Mouse (Mus musculus): ENCODE measurements around the gene Gsk3b. TPM values are rescaled to one million over a fixed set of nuclear protein-coding genes. Genes with fewer than 3 reads are reported as not detected.
"Not testable (repeated sequence)": the region's sequence is repeated elsewhere in the genome, so short reads cannot be mapped to it uniquely, and the experiment has no call there.

The Gsk3b gene
- total RNA-seq, 2 experiments from 2014 or later: 52.3 to 55.6 TPM

DNA sequence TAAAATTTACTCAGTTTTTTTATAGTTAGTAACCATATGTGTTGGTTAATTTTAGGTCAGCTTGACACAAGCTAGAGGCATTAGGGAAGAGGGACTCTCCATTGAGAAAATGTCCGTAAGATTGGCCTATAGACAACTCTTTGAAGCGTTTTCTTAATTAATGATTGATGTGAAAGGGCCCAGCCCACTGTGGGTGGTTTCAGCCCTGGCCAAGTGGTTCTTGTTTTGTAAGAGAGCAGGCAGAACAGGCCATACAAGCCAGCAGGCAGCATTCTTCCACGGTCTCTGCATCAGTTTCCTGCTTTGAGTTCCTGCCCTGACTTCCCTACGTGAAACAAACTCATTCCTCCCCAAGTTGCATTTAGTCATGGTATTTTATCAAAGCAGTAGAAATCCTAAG lies 90.3 kb downstream of the Gsk3b start:
- intact Hi-C loops (cut with DNase I): no loop called here
- DNase-seq: no peak

- no peak for DNase-seq
- intact Hi-C loops (cut with DNase I): no loop called here
Observed at GRCm38 (mm10) chr16:38181421-38181820, 92.6 kb downstream of the Gsk3b start.

- intact Hi-C loops (cut with DNase I): no loop called here
- DNase-seq: no peak
Observed at GRCm38 (mm10) chr16:38184657-38185269, 96.0 kb downstream of the Gsk3b start.

GRCm38 (mm10) chr16:38189952-38190351 lies 101.2 kb downstream of the Gsk3b start:
- no peak for DNase-seq
- intact Hi-C loops (cut with DNase I): no loop called here

- intact Hi-C loops (cut with DNase I): no loop called here
- DNase-seq: no peak
Observed at GRCm38 (mm10) chr16:38190531-38190930, 101.7 kb downstream of the Gsk3b start.

GRCm38 (mm10) chr16:38191460-38191859 lies 102.7 kb downstream of the Gsk3b start:
- intact Hi-C loops (cut with DNase I): no loop called here
- DNase-seq: no peak

GRCm38 (mm10) chr16:38192640-38193039 lies 103.8 kb downstream of the Gsk3b start:
- no peak for DNase-seq
- intact Hi-C loops (cut with DNase I): no loop called here

DNA sequence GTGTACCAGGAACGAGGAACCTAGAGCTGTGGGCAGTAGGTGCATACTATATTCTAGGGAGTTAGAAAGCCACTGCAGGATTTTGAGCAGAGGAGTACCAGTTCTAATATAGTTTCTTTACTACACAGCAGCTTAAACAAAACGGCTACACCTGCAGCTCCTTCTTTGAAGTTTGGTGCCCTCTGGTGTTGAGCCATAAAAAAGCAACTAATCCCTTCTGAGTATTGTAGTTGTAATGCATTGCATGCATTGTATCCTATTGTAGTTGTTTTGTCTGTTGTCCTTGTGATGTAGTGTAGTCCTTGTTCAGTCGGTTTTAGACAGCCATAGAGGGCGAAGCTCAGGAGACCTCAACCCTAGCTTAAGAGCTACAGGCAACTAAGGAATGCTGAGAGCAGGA lies 108.5 kb downstream of the Gsk3b start:
- peak; percentile 61 to 70 for DNase-seq
- intact Hi-C loops (cut with DNase I): loop anchor here (1.0 to 5.0 kb wide), 4 partner anchors 203 to 510 kb away; no protein-coding TSS in a partner anchor

DNA sequence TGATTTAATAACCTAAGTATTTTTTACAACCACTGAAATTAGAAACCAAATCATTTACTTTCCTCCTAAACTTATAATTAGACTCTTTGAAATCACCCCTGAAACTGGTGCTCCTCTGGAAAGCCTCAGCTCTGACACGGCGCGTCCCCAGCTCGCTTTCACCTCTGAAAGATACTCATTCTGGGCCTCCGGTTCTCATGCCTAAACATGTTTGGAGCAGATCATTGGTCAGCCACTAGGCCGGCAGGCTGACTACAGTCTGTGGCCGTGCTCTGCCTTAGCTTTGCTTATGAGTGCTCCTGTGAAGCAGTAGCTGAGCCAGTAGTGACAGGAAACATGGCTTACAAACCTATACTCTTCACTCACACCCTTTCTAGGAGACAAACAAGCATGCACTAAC lies 116.5 kb downstream of the Gsk3b start:
- intact Hi-C loops (cut with DNase I): no loop called here
- DNase-seq: no peak

GRCm38 (mm10) chr16:38222491-38222890 lies 133.7 kb downstream of the Gsk3b start:
- intact Hi-C loops (cut with DNase I); DNase-seq: not testable (repeated sequence)

DNA sequence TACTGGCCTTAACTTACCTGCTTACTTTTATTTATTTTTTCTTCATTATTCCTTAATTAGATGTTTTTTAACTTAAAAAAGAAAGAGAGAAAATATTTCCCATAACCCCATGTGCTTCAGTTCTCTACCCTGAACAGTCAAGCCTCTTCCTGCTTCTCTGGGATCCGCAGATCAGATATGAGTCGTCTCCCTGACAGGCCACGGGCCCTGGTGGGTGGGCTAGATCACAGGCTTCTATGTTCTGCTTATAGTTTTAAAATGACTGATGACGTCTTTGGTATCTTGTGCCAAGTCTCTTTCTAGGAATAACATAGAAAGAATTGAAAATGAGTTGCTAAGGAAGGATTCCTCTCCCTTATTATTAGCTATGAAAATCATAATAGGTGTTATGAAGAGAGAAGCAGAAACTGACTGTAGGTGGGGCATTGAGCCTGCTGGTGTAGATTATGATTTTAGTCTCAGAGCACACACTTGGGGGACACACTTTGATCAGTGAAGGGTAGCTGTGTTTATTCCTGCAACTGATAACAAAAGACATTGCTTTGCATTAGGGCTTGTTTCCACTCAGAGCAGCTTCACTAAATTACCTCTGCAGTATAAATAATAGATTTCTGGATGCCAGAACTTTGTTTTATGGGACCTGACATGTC lies 148.3 kb downstream of the Gsk3b start:
- no peak for DNase-seq
- intact Hi-C loops (cut with DNase I): no loop called here

DNA sequence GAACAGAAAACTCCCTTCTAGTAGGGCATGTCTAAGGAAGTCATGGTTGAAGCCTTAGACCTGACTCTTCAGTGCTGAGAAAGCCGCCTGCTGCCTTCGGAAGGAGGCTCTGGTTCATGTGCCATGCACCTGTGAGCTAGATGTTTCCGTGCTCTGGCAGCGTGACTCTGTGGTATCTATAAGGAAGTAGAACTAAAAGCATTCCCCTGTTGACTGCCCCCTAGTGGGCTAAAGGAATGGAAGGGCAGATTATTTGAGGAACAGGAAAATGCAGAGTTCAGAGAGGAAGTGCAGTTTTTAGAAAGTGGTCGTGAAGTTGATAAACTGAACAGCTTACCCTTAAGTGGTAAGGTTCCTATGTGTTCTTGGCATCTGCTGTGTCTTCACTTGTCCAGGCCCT lies 150.9 kb downstream of the Gsk3b start:
- peak; percentile 27 to 33 for DNase-seq
- intact Hi-C loops (cut with DNase I): no loop called here

DNA sequence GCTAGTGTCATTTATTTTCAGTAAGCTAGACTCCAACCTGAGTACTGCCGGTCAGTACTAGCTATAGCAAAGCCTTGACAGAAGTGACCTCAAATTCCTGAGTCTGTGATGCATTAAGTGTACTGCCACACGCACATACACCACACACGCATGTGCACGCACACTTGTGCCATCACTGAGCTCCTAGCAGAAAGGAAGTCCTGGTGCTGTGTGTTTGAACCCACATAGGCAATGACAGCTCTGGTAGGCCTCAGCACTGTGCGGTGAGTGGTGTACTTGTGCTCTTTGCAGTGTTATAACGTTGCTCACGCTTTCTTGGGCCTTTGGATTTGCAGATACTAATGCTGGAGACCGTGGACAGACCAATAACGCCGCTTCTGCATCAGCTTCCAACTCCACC lies 151.4 kb downstream of the Gsk3b start:
- DNase-seq: no peak
- intact Hi-C loops (cut with DNase I): no loop called here

DNA sequence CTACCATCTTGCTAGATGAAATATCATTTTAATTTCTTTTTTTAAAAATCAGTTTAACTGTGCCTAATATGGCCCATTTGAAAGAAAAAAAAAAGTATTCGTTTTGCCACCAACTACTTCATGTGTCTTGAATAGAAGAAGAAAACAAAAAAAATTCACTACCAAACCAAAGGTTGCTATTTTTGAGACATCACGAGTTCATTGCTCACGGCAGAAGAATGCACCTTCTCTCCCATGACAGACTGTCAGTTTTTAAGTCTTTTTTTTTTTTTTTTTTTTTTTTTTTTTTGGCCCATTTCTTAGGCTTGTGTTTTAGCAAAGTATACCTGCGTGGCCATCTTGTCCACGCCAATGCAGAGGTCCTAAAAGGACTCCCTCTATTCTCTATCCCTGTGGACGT lies 155.3 kb downstream of the Gsk3b start:
- no peak for DNase-seq
- intact Hi-C loops (cut with DNase I): no loop called here

- DNase-seq: no peak
- intact Hi-C loops (cut with DNase I): no loop called here
Observed at GRCm38 (mm10) chr16:38245379-38245778, 156.6 kb downstream of the Gsk3b start.

- no peak for DNase-seq
- intact Hi-C loops (cut with DNase I): no loop called here
Observed at GRCm38 (mm10) chr16:38245849-38246585, 157.2 kb downstream of the Gsk3b start.

GRCm38 (mm10) chr16:38248331-38248961 lies 159.6 kb downstream of the Gsk3b start:
- intact Hi-C loops (cut with DNase I): no loop called here
- peak in 1 of 2 experiments; percentile 12 for DNase-seq

DNA sequence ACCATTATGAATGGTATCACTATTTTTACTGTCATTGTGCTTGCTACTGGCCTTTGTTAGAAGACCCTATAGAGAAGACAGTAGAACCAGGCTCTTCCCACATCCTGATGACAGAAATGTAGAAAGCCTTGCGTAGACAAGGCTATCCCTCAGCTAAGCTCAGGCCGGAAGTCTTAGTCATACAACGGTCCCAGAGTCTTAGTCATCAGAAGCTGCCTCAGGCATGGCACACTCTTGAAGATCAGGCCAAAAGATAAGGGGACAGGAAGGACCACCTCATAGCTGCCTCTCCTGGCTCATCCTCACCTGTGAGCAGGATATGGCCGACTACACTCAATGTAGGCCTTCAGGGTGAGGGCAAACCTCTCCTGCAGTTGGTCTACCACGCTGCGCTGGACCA lies 161.7 kb downstream of the Gsk3b start:
- DNase-seq: no peak
- intact Hi-C loops (cut with DNase I): no loop called here

DNA sequence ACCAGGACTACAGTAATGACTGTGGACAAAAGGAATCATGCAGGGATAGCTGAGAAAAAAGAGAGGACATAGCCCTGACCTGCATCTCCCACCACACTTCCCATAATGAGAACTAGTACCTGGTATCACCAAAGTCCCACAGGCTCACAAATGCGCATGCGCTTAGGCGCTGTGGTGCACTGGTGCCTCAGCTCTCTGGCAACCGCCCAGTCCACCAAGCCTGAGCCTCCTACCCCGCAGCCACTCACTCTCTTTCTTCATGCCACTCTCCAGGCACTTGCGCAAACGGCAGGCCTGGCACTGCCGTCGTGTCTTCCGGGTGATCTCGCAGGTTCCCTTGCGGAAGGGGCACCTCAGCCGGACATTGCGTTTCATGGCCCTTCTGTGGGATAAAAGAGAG lies 165.2 kb downstream of the Gsk3b start:
- intact Hi-C loops (cut with DNase I): no loop called here
- no peak for DNase-seq

DNA sequence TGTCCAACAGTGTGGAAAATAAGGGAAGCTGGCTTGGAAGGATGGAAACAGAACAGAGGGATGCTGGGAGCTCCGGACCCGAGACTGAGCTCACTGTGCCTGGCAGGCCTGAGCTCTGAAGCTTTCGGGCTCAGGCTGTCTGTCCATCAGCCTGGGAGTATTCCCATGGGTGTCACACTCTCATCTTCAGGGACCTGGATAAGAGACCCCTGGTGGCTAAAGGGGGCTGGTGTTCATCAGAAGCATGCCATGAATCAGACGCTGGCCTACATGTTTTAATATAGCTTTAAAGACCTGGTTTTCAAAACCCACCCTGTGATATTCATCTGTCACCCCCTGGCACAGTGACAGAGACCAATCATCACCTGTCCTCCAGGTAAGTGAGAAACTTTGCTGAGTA lies 166.3 kb downstream of the Gsk3b start:
- intact Hi-C loops (cut with DNase I): no loop called here
- DNase-seq: no peak

- intact Hi-C loops (cut with DNase I): no loop called here
- DNase-seq: no peak
Observed at GRCm38 (mm10) chr16:38255927-38256326, 167.1 kb downstream of the Gsk3b start.
